Mouse (Mus musculus) MEL (cell line): ENCODE measurements at regions not wholly inside any gene's neighbourhood (a gene's known extent, or its start where the extent isn't known, plus 50 kb on each side); places are given as distances from the start of the nearest gene placed in this dataset.

ENCODE experiments used
- DNase-seq: peaks from one replicate; pipeline ENCODE4 v3.0.0; 2011; ENCODE audit warnings: low read depth, low spot score
- H3K27ac ChIP-seq: 2 replicates; pipeline ENCODE4 v1.5.1; 2012; ENCODE audit warnings: low read depth, mild to moderate bottlenecking, control low read depth, low read length, moderate library complexity; ENCODE audit not compliant: control insufficient read depth
- H3K27me3 ChIP-seq, 2 experiments: fragments of 150-350 bp in 1 of 2; sonication (generic) in 1 of 2; 2 replicates each; pipeline ENCODE4 v1.6.1; 2012; ENCODE audit warnings: low read length in 2 of 2, mild to moderate bottlenecking in 2 of 2, improper control_type of control experiment in 1 of 2, moderate library complexity in 1 of 2; ENCODE audit not compliant: insufficient read depth in 2 of 2, control insufficient read depth in 1 of 2
- H3K36me3 ChIP-seq, 2 experiments: 2 replicates each; pipeline ENCODE4 v1.6.1; 2012 to 2014; ENCODE audit warnings: low read length in 2 of 2, improper control_type of control experiment in 1 of 2, inconsistent platforms in 1 of 2, mild to moderate bottlenecking in 1 of 2; ENCODE audit not compliant: insufficient read depth in 2 of 2, control insufficient read depth in 1 of 2
- H3K4me1 ChIP-seq, 2 experiments: fragments of 150-350 bp in 1 of 2; sonication (generic) in 1 of 2; 2 replicates each; pipeline ENCODE4 v1.6.1; 2012; ENCODE audit warnings: low read length in 2 of 2, improper control_type of control experiment in 1 of 2, mild to moderate bottlenecking in 1 of 2; ENCODE audit not compliant: insufficient read depth in 2 of 2, control insufficient read depth in 1 of 2
- H3K4me3 ChIP-seq, 2 experiments: fragments of 150-350 bp in 1 of 2; sonication (generic) in 1 of 2; 2 replicates each; pipeline ENCODE4 v1.5.1; 2012; ENCODE audit warnings: low read depth in 2 of 2, low read length in 2 of 2, mild to moderate bottlenecking in 2 of 2, moderate library complexity in 2 of 2, control low read depth in 1 of 2, improper control_type of control experiment in 1 of 2; ENCODE audit not compliant: control insufficient read depth in 1 of 2, insufficient read depth in 1 of 2
- H3K79me2 ChIP-seq: 2 replicates; pipeline ENCODE4 v1.6.1; 2012; ENCODE audit warnings: mild to moderate bottlenecking, low read length, moderate library complexity; ENCODE audit not compliant: control insufficient read depth, poor library complexity, insufficient read depth
- H3K9ac ChIP-seq: 2 replicates; pipeline ENCODE4 v1.6.1; 2012; ENCODE audit warnings: low read depth, mild to moderate bottlenecking, control low read depth, low read length, moderate library complexity; ENCODE audit not compliant: control insufficient read depth, poor library complexity, severe bottlenecking
- H3K9me3 ChIP-seq: fragments of 150-350 bp; sonication (generic); replicated peaks from 2 replicates; pipeline ENCODE4 v1.6.1; 2012; ENCODE audit warnings: mild to moderate bottlenecking, low read length, improper control_type of control experiment, moderate library complexity; ENCODE audit not compliant: insufficient read depth
- BHLHE40 ChIP-seq: IDR thresholded peaks from 2 replicates; pipeline ENCODE4 v1.6.1; 2012; ENCODE audit warnings: low read depth, mild to moderate bottlenecking, inconsistent platforms, low read length, improper control_type of control experiment, borderline replicate concordance
- CHD1 ChIP-seq: IDR thresholded peaks from 2 replicates; pipeline ENCODE4 v1.6.1; 2012; ENCODE audit warnings: low read depth, mild to moderate bottlenecking, inconsistent platforms, low read length, improper control_type of control experiment
- ELF1 ChIP-seq: IDR thresholded peaks from 2 replicates; pipeline ENCODE4 v1.6.1; 2014; ENCODE audit warnings: low read depth, mild to moderate bottlenecking, inconsistent platforms, low read length, improper control_type of control experiment, moderate library complexity
- EP300 ChIP-seq, 2 experiments: IDR thresholded peaks; 2 replicates each; pipeline ENCODE4 v1.6.1; 2011; ENCODE audit warnings: improper control_type of control experiment in 2 of 2, low read length in 2 of 2, low read depth in 1 of 2, mild to moderate bottlenecking in 1 of 2
- ETS1 ChIP-seq: IDR thresholded peaks from 2 replicates; pipeline ENCODE4 v1.6.1; 2012; ENCODE audit warnings: low read depth, mild to moderate bottlenecking, inconsistent platforms, low read length, improper control_type of control experiment, moderate library complexity
- HCFC1 ChIP-seq: IDR thresholded peaks from 2 replicates; pipeline ENCODE4 v1.6.1; 2012; ENCODE audit warnings: low read depth, mild to moderate bottlenecking, inconsistent platforms, low read length, improper control_type of control experiment, moderate library complexity
- KAT2A ChIP-seq: conservative IDR thresholded peaks from 2 replicates; pipeline ENCODE4 v1.6.1; 2012; ENCODE audit warnings: low read depth, low read length, improper control_type of control experiment, inconsistent platforms
- MAZ ChIP-seq: IDR thresholded peaks from 2 replicates; pipeline ENCODE4 v1.6.1; 2012; ENCODE audit warnings: low read depth, mild to moderate bottlenecking, inconsistent platforms, low read length, improper control_type of control experiment
- MEF2A ChIP-seq: IDR thresholded peaks from 2 replicates; pipeline ENCODE4 v1.6.1; 2014; ENCODE audit warnings: low read depth, mild to moderate bottlenecking, inconsistent platforms, low read length, improper control_type of control experiment; ENCODE audit not compliant: poor library complexity, insufficient replicate concordance, severe bottlenecking; ENCODE audit errors: extremely low read depth
- MXI1 ChIP-seq: IDR thresholded peaks from 2 replicates; pipeline ENCODE4 v1.6.1; 2011; ENCODE audit warnings: mild to moderate bottlenecking, low read depth, low read length, improper control_type of control experiment
- MYB ChIP-seq: IDR thresholded peaks from 2 replicates; pipeline ENCODE4 v1.6.1; 2011; ENCODE audit warnings: mild to moderate bottlenecking, low read depth, low read length, improper control_type of control experiment
- MYC ChIP-seq: IDR thresholded peaks from 2 replicates; pipeline ENCODE4 v1.6.1; 2011; ENCODE audit warnings: low read depth, mild to moderate bottlenecking, low read length, improper control_type of control experiment, moderate library complexity
- NRF1 ChIP-seq: IDR thresholded peaks from 2 replicates; pipeline ENCODE4 v1.6.1; 2014; ENCODE audit warnings: low read depth, mild to moderate bottlenecking, inconsistent platforms, low read length, improper control_type of control experiment, moderate library complexity; ENCODE audit not compliant: poor library complexity, insufficient read depth, severe bottlenecking
- POLR2AphosphoS2 ChIP-seq: IDR thresholded peaks from 2 replicates; pipeline ENCODE4 v1.6.1; 2011; ENCODE audit warnings: low read length, improper control_type of control experiment
- POLR2AphosphoS5 ChIP-seq: IDR thresholded peaks from 2 replicates; pipeline ENCODE4 v1.6.1; 2012; ENCODE audit warnings: low read depth, borderline replicate concordance, mild to moderate bottlenecking, inconsistent platforms, low read length, moderate library complexity, mixed read lengths
- RAD21 ChIP-seq: IDR thresholded peaks from 2 replicates; pipeline ENCODE4 v1.6.1; 2011; ENCODE audit warnings: mild to moderate bottlenecking, low read depth, low read length, improper control_type of control experiment
- RCOR1 ChIP-seq: IDR thresholded peaks from 2 replicates; pipeline ENCODE4 v1.6.1; 2012; ENCODE audit warnings: low read depth, mild to moderate bottlenecking, inconsistent platforms, low read length, improper control_type of control experiment
- SMC3 ChIP-seq: IDR thresholded peaks from 2 replicates; pipeline ENCODE4 v1.6.1; 2011; ENCODE audit warnings: low read depth, low read length, improper control_type of control experiment
- TAL1 ChIP-seq: IDR thresholded peaks from 2 replicates; pipeline ENCODE4 v1.6.1; 2012; ENCODE audit warnings: mild to moderate bottlenecking, inconsistent platforms, low read length, moderate library complexity, mixed read lengths
- TBP ChIP-seq: IDR thresholded peaks from 2 replicates; pipeline ENCODE4 v1.8.0; 2011; ENCODE audit warnings: low read depth, low read length, improper control_type of control experiment
- USF1 ChIP-seq: IDR thresholded peaks from 2 replicates; pipeline ENCODE4 v1.6.1; 2014; ENCODE audit warnings: low read depth, mild to moderate bottlenecking, inconsistent platforms, low read length, improper control_type of control experiment, moderate library complexity
- USF2 ChIP-seq, 2 experiments: IDR thresholded peaks; 2 replicates each; pipeline ENCODE4 v1.6.1; 2011 to 2012; ENCODE audit warnings: improper control_type of control experiment in 2 of 2, low read length in 2 of 2, borderline replicate concordance in 1 of 2, inconsistent platforms in 1 of 2, low read depth in 1 of 2, mild to moderate bottlenecking in 1 of 2; ENCODE audit not compliant: insufficient read depth in 1 of 2
- ZC3H11A ChIP-seq: IDR thresholded peaks from 2 replicates; pipeline ENCODE4 v1.6.1; 2012; ENCODE audit warnings: low read depth, mild to moderate bottlenecking, inconsistent platforms, low read length, improper control_type of control experiment
- ZKSCAN1 ChIP-seq: IDR thresholded peaks from 2 replicates; pipeline ENCODE4 v1.6.1; 2012; ENCODE audit warnings: low read depth, mild to moderate bottlenecking, inconsistent platforms, low read length, improper control_type of control experiment, moderate library complexity
- ZNF384 ChIP-seq: IDR thresholded peaks from 2 replicates; pipeline ENCODE4 v1.6.1; 2012; ENCODE audit warnings: low read depth, mild to moderate bottlenecking, inconsistent platforms, low read length, improper control_type of control experiment

- TF ChIP-seq RCOR1 (no peak), HCFC1 (no peak), ETS1 (no peak), RAD21 (no peak), TBP (no peak), ZC3H11A (no peak), ZKSCAN1 (no peak), KAT2A (no peak), ZNF384 (no peak), MYB (no peak), MEF2A (no peak), SMC3 (no peak)
- no peak for DNase-seq
- Histone ChIP-seq H3K27ac (no peak overlapping the region), H3K79me2 (no peaks in the 10 kb centered on the region), H3K9me3 (no peaks in the 10 kb centered on the region), H3K9ac (no peak overlapping the region), H3K4me3 (no peak overlapping the region), H3K4me1 (no peaks in the 10 kb centered on the region), H3K36me3 (no peaks in the 10 kb centered on the region), H3K27me3 (no peaks in the 10 kb centered on the region)
Observed at GRCm38 (mm10) chr13:28311248-28311647, 53.9 kb downstream of the Gm11361 start.

- Histone ChIP-seq H3K9ac (no peak overlapping the region), H3K79me2 (no peaks in the 10 kb centered on the region), H3K27ac (no peak overlapping the region), H3K9me3 (no peaks in the 10 kb centered on the region), H3K36me3 (no peaks in the 10 kb centered on the region), H3K4me3 (no peak overlapping the region), H3K27me3 (no peaks in the 10 kb centered on the region), H3K4me1 (no peaks in the 10 kb centered on the region)
- no peak for TF ChIP-seq BHLHE40
- no peak for TF ChIP-seq HCFC1
- TF ChIP-seq EP300 (IDR thresholded peaks at IDR 0.05; ENCODE audit: low read depth in 1 of 2, low read length in 2 of 2), result no peak
- TF ChIP-seq USF1, result no peak
- TF ChIP-seq ELF1, result no peak
- TF ChIP-seq MAZ, result no peak
- TF ChIP-seq CHD1, result no peak
- no peak for TF ChIP-seq RAD21
- no peak for TF ChIP-seq POLR2AphosphoS2
- TF ChIP-seq MXI1, result no peak
- no peak for TF ChIP-seq MYC
- no peak for TF ChIP-seq POLR2AphosphoS5
- no peak for TF ChIP-seq USF2 (IDR thresholded peaks at IDR 0.05; ENCODE audit: borderline replicate concordance in 1 of 2, insufficient read depth in 1 of 2, low read depth in 1 of 2, low read length in 2 of 2)
- no peak for TF ChIP-seq TBP
- no peak for TF ChIP-seq ETS1
- no peak for TF ChIP-seq NRF1
- no peak for TF ChIP-seq MYB
- no peak for TF ChIP-seq TAL1
- no peak for DNase-seq
Observed at GRCm38 (mm10) chr13:28311658-28312057, 54.3 kb downstream of the Gm11361 start.
